Mouse (Mus musculus) frontal cortex, postnatal 10 days (tissue): Measurements from ENCODE around the gene Dusp1.

Source experiments
- DNase-seq, 2 experiments: peaks; one replicate each; pipeline ENCODE4 v3.0.0; 2022; ENCODE audit warnings: low spot score in 2 of 2, mixed read lengths in 1 of 2

The Dusp1 gene

GRCm38 (mm10) chr17:26464481-26464880 is 97.4 kb downstream of the Dusp1 start:
- DNase-seq: no peak

- no peak for DNase-seq
Observed at GRCm38 (mm10) chr17:26463984-26464383, 97.9 kb downstream of the Dusp1 start.

DNA sequence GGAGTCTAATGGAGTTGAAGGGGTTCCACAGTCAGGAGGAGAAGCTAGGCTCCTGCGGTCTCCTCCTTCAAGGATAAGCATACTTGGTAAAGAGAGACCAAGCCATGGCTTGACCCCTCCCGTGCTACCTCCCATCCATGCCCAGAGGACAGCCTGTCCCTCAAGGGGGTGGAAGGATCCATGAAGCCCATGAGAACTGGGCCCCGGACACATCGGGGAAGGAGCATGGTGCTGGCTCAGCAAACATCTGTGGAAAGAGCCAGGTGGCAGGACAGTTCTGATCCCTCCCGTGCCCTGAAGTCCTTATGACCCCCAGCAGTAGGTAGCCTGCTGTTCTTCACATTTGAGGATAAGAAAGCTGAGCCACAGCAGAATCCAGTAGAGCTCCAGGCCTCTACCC is 98.5 kb downstream of the Dusp1 start:
- no peak for DNase-seq

DNA sequence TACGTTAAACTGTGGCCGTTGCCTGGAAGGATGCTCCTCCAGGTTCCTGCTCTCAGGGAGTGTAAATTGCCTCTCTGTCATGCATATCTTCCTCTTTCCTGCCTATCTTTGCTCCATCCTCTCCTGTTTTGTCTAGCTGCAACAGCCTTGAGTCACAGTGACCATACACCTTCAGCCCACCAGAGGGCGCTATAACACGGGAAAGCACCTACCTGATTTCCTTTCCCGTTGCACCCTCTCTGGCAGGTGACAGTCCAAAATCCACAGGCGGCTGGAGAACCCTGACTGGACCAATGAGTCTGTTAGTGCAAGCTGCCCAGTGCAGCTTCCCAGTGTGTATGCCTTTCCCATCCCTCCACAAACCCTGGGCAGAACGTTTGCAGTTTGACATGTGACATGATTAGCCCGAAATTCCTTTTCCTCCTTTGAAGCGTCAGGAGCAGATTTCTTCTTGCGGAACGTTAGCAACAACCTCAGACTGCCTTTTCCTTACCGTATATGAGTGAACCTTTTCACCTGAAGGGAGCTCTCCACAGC is 99.2 kb downstream of the Dusp1 start:
- DNase-seq: peak in 1 of 2 experiments; percentile 69

- DNase-seq: no peak
Observed at GRCm38 (mm10) chr17:26458049-26458448, 103.9 kb downstream of the Dusp1 start.

DNA sequence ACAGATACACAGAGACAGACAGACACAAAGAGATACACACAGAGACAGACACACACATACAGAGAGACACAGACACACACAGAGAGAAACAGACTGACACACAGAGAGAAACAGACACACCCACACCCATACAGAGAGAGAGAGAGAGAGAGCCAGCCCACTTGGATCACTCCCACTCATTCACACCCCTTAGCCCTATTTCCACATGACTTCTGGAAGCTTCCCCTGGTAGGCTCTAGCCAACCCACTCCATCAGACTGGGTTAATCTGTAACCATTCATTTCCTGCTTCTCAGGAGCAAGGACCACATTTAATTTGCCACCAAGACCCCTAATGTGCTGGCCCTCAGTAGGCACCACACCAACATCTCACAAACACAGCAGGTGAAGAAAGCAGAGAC is 104.4 kb downstream of the Dusp1 start:
- DNase-seq: no peak
